Mouse (Mus musculus) left cerebral cortex, postnatal 10 days (tissue): ENCODE data around the gene Zeb2. TPM values are rescaled to one million over a fixed set of nuclear protein-coding genes. Genes with fewer than 3 reads are reported as not detected.

ENCODE experiments used
- microRNA-seq: library from miRNA; unstranded; fragments of <30 nt; microRNA quantifications from one replicate; pipeline ENCODE4 v1.2.0, GENCODE M21; 2022
- total RNA-seq, 2 experiments: library from RNA; stranded (reverse); gene quantifications; 2 replicates each; pipeline ENCODE4 v1.2.3; 2021

Gene Zeb2
- total RNA-seq, 2 experiments from 2014 or later: 220 to 259 TPM

Small RNAs within 50 kb of the gene (microRNA-seq; reads per million reads assigned to microRNA genes)
- 14.7 reads per million, percentile 36 among the genes with 10 or more reads in this experiment for gene Mir5129

Other genes with a start within 250 kb of the Zeb2 start
- 10 to 100 TPM; 91.6 to 96.0 TPM for gene Gtdc1, start 189.7 kb downstream of the Zeb2 start, total RNA-seq